Mouse (Mus musculus) heart, embryonic 15.5 days (tissue): ENCODE data around the gene Znhit2. TPM values are rescaled to one million over a fixed set of nuclear protein-coding genes. Genes with fewer than 3 reads are reported as not detected.
"Not testable (repeated sequence)": the region's sequence is repeated elsewhere in the genome, so short reads cannot be mapped to it uniquely, and the experiment has no call there.

Experiments
- ATAC-seq: fragments of 200-750 bp; cut with Nextera tagmentation; replicated peaks from 2 replicates; pipeline ENCODE4 v1.8.0; 2017; ENCODE audit warnings: low read depth, moderate TSS enrichment; ENCODE audit not compliant: insufficient number of reproducible peaks, insufficient read depth, low FRiP score
- H3K27ac ChIP-seq: fragments of 300-500 bp; sonication (generic); 2 replicates; pipeline ENCODE4 v1.5.1; 2015; ENCODE audit warnings: mild to moderate bottlenecking, inconsistent platforms
- H3K27me3 ChIP-seq: fragments of 300-500 bp; sonication (generic); 2 replicates; pipeline ENCODE4 v1.6.1; 2015; ENCODE audit warnings: inconsistent platforms
- H3K36me3 ChIP-seq: fragments of 300-500 bp; sonication (generic); 2 replicates; pipeline ENCODE4 v1.6.1; 2015; ENCODE audit warnings: mild to moderate bottlenecking, inconsistent platforms
- H3K4me1 ChIP-seq: fragments of 300-500 bp; sonication (generic); replicated peaks from 2 replicates; pipeline ENCODE4 v1.6.1; 2015; ENCODE audit warnings: inconsistent platforms
- H3K4me2 ChIP-seq: fragments of 300-500 bp; sonication (generic); 2 replicates; pipeline ENCODE4 v1.6.1; 2015; ENCODE audit warnings: inconsistent platforms, mild to moderate bottlenecking, moderate library complexity
- H3K4me3 ChIP-seq: fragments of 300-500 bp; sonication (generic); 2 replicates; pipeline ENCODE4 v1.5.1; 2015; ENCODE audit warnings: mild to moderate bottlenecking, inconsistent platforms
- H3K9ac ChIP-seq: fragments of 300-500 bp; sonication (generic); 2 replicates; pipeline ENCODE4 v1.6.1; 2015; ENCODE audit warnings: mild to moderate bottlenecking, inconsistent platforms
- H3K9me3 ChIP-seq: fragments of 300-500 bp; sonication (generic); replicated peaks from 2 replicates; pipeline ENCODE4 v1.6.1; 2016; ENCODE audit warnings: inconsistent platforms
- WGBS: fragments of 180-500 bp; shearing (Covaris S2); methylation state at CpG from one replicate; pipeline ENCODE4 v1.1.7; 2015; ENCODE audit warnings: mixed read lengths; 5-methylcytosine and 5-hydroxymethylcytosine counted together
- polyA plus RNA-seq: library from polyadenylated mRNA; unstranded; fragments of >200 nt; fragmentation: Nextera tagmentation; extraction: Ambion mirVana; gene quantifications from 2 replicates; pipeline ENCODE4 v1.2.1, GENCODE M21; 2015

Znhit2 gene
- polyA plus RNA-seq, 1 experiment from 2014 or later, result 19.3 TPM

- Histone ChIP-seq H3K4me1 (no peaks in the 10 kb centered on the region), H3K36me3 (no peaks in the 10 kb centered on the region), H3K27me3 (no peaks in the 10 kb centered on the region), H3K9me3 (no peaks in the 10 kb centered on the region), H3K4me2 (no peak overlapping the region), H3K27ac (no peak overlapping the region), H3K9ac (no peak overlapping the region), H3K4me3 (no peak overlapping the region)
- ATAC-seq, result no peak
- 67% methylated on average over 9 of the region's 9 CpGs for WGBS
These were observed 31.6 kb upstream of the Znhit2 start for GRCm38 (mm10) chr19:6029426-6029825.

- Histone ChIP-seq H3K36me3 (no peaks in the 10 kb centered on the region), H3K4me1 (no peaks in the 10 kb centered on the region), H3K4me3 (no peak overlapping the region), H3K9ac (no peak overlapping the region), H3K4me2 (no peak overlapping the region), H3K27ac (no peak overlapping the region), H3K27me3 (no peaks in the 10 kb centered on the region), H3K9me3 (no peaks in the 10 kb centered on the region)
- WGBS, result 58% methylated on average over 13 of the region's 14 CpGs
- no peak for ATAC-seq
These were observed 30.3 kb upstream of the Znhit2 start for GRCm38 (mm10) chr19:6030520-6031280.

- 63% methylated on average over 9 of the region's 9 CpGs for WGBS
- no peaks in the 10 kb centered on the region for H3K9me3 ChIP-seq
- no peak overlapping the region for H3K4me2 ChIP-seq
- no peaks in the 10 kb centered on the region for H3K36me3 ChIP-seq
- no peaks in the 10 kb centered on the region for H3K27me3 ChIP-seq
- H3K9ac ChIP-seq, result no peak overlapping the region
- H3K27ac ChIP-seq, result no peak overlapping the region
- ATAC-seq, result no peak
- no peak overlapping the region for H3K4me3 ChIP-seq
- no peaks in the 10 kb centered on the region for H3K4me1 ChIP-seq
These were observed 24.9 kb upstream of the Znhit2 start for GRCm38 (mm10) chr19:6035966-6036585.

DNA sequence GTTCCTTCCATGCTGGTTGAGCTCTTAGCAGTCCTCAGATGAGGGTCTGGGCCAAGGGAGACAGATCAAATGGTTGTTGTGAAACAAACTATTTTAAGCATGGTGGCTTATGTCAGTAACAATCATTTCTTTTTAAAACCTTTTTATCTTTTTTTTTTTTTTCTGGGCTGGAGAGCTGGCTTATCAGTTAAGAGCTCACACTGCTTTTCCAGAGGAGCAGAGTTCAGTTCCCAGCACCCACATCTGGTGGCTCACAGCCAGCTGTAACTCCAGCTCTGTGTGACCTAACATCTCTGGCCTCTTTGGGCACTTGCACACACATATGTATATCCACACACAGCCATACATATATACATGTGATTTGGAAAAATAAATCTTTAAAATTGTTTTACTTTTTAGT lies 23.3 kb upstream of the Znhit2 start:
- H3K36me3 ChIP-seq, result no peaks in the 10 kb centered on the region
- no peaks in the 10 kb centered on the region for H3K4me1 ChIP-seq
- H3K27me3 ChIP-seq, result no peaks in the 10 kb centered on the region
- H3K9ac ChIP-seq, result no peak overlapping the region
- H3K4me2 ChIP-seq, result no peak overlapping the region
- no peak overlapping the region for H3K27ac ChIP-seq
- H3K4me3 ChIP-seq, result no peak overlapping the region
- no peaks in the 10 kb centered on the region for H3K9me3 ChIP-seq
- ATAC-seq, result no peak

GRCm38 (mm10) chr19:6038326-6038725 lies 22.7 kb upstream of the Znhit2 start:
- H3K27me3 ChIP-seq, result no peaks in the 10 kb centered on the region
- H3K36me3 ChIP-seq, result no peaks in the 10 kb centered on the region
- H3K9me3 ChIP-seq, result no peaks in the 10 kb centered on the region
- WGBS, result 69% methylated on average over 7 of the region's 7 CpGs
- H3K4me3 ChIP-seq, result no peak overlapping the region
- H3K9ac ChIP-seq, result no peak overlapping the region
- H3K27ac ChIP-seq, result no peak overlapping the region
- ATAC-seq, result no peak
- H3K4me1 ChIP-seq, result no peaks in the 10 kb centered on the region
- no peak overlapping the region for H3K4me2 ChIP-seq

GRCm38 (mm10) chr19:6040002-6040401 lies 21.0 kb upstream of the Znhit2 start:
- Histone ChIP-seq H3K36me3 (no peaks in the 10 kb centered on the region), H3K4me1 (peaks cover under 1% of the 10 kb centered on the region), H3K4me3 (no peak overlapping the region), H3K9me3 (no peaks in the 10 kb centered on the region), H3K4me2 (no peak overlapping the region), H3K27me3 (no peaks in the 10 kb centered on the region), H3K27ac (no peak overlapping the region), H3K9ac (no peak overlapping the region)
- no peak for ATAC-seq

- Histone ChIP-seq H3K4me3 (no peak overlapping the region), H3K4me1 (peaks cover 7% of the 10 kb centered on the region), H3K36me3 (no peaks in the 10 kb centered on the region), H3K27me3 (no peaks in the 10 kb centered on the region), H3K4me2 (no peak overlapping the region), H3K9ac (no peak overlapping the region), H3K9me3 (no peaks in the 10 kb centered on the region), H3K27ac (no peak overlapping the region)
- ATAC-seq, result no peak
- WGBS, result 74% methylated on average over 9 of the region's 9 CpGs
These were observed 18.7 kb upstream of the Znhit2 start for GRCm38 (mm10) chr19:6042293-6042692.

- not testable (repeated sequence) for H3K27ac ChIP-seq, H3K4me3 ChIP-seq, H3K9me3 ChIP-seq, H3K4me2 ChIP-seq, ATAC-seq, H3K27me3 ChIP-seq, H3K9ac ChIP-seq
- H3K36me3 ChIP-seq, result peaks cover 11% of the 10 kb centered on the region
- WGBS, result 43% methylated on average over 4 of the region's 4 CpGs
- H3K4me1 ChIP-seq, result peaks cover 18% of the 10 kb centered on the region
These were observed 16.9 kb upstream of the Znhit2 start for GRCm38 (mm10) chr19:6044102-6044501.

- Histone ChIP-seq H3K9ac (peak overlapping the region; percentile 64), H3K27me3 (no peaks in the 10 kb centered on the region), H3K4me2 (peak overlapping the region; percentile 92), H3K9me3 (no peaks in the 10 kb centered on the region), H3K27ac (peak overlapping the region; percentile 98), H3K4me3 (peak overlapping the region; percentile 93), H3K4me1 (peaks cover 18% of the 10 kb centered on the region), H3K36me3 (peaks cover 27% of the 10 kb centered on the region)
- 13% methylated on average over 20 of the region's 20 CpGs for WGBS
- peak; percentile 25; the same call in 1 of the 2 replicates for ATAC-seq
These were observed 15.4 kb upstream of the Znhit2 start for GRCm38 (mm10) chr19:6045366-6046293.

DNA sequence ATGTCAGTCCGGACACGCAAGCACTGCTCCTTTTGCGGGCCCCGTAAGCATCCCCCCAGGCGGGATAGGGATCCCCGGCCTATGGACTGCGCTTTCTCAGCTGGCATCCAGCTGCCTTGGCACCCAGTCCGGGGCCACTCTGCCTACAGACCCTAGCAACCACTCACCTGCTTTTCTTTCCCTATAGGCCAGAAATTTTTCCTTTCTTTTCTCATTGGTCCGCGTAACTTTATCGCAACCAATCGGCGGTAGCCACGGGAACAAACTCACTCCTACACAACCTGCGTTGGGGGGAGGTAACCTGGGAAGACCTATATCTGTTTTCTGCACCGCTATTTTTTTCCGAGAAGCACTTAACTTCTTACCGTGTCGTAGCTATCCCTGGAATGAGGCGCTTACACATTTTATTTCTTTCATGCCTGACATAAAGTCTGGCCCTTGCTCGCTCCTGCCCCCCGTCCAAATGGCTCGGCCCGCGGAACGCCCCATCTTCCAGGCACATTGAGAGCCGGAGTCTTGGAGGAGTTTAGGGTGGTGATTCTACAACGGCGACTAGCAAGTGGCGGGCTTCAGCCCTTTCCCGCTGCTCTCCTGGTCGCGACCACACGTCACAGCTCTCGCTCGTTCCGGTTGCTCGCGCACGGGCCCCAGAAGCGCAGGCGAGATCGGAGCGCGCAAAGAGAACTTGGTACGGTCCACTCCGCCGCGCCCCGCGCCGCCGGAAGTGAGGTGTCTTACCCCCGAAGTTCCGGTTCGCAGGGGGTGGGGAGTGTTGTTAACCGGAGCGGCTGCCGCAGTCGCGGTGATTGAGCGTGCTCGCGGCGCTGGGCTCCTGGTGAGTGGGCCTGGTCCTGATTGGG lies 14.5 kb upstream of the Znhit2 start, which contains the start of gene Syvn1:
Gene Syvn1 (plus strand): TSS at position 283 of the 860 bp plus-strand sequence.
- WGBS, result under 1% methylated on average over 65 of the region's 65 CpGs
- peak; percentile 92 for ATAC-seq
- peak within 1 kb of the TSS; percentile 84 for H3K9ac ChIP-seq

More for the DNA sequence above, 14.5 kb upstream of the Znhit2 start, which contains the start of gene Syvn1:
- Histone ChIP-seq H3K9me3 (no peaks in the 10 kb centered on the region), H3K27ac (peak within 1 kb of the TSS; percentile 98), H3K4me1 (peaks cover 18% of the 10 kb centered on the region), H3K4me2 (peak within 1 kb of the TSS; percentile 92), H3K4me3 (peak within 1 kb of the TSS; percentile 93), H3K27me3 (no peaks in the 10 kb centered on the region), H3K36me3 (peaks cover 36% of the 10 kb centered on the region)
